Mouse (Mus musculus): ENCODE measurements around the gene Adnp.
"Not testable (repeated sequence)": the region's sequence is repeated elsewhere in the genome, so short reads cannot be mapped to it uniquely, and the experiment has no call there.

Gene Adnp

DNA sequence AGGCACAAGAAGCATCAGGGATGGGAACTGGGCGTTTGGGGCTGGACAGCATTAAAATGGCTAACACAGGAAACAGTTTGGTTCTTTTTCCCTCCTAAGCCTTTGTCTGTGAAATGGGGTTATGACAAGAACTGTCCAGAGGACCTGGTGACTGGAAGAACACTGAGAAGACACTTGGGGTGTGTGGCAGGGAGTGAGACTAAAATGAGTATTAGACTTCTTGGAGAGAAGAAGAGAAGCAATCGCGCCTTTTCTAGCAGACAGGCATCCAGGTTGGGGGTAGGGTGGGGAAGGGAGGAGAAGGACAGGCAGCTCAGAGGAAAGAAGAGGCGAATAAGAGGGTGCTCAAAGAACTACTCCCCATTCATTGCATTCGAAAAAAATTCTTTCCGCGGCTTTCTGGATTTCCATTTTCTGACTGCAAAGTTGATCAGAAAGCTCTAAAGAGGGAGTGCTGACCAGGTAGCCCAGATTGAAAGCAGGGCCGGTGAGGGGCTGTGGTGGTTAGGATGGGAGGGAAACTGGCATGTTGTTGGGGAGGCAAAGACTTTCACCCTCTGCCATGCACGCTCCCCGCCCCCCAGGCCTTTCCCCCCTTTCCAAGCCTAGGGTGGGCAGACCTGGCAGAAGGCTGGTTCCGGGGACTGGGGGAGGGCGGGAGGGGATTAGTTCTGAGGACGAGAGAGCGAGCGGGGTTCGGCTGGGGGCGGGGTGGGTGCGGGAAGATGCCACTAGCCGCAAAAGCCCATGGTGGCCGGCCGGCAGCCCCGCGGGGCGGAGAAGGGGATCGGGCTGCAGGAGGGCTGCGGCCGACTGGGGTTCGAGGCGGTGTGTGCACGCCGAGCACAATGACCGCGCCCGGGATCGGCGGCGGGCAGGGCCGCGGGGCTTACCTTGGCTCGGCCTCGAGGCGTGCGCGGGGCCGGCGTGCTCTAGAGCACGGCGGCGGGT, 956 bp downstream of the Adnp start:
- DNase-seq (ENCODE audit: low spot score in 2 of 2) = peak; percentile 20 to 23

- peak; percentile 84 to 89 for DNase-seq (ENCODE audit: low spot score in 2 of 2)
These were observed 1.6 kb downstream of the Adnp start for GRCm38 (mm10) chr2:168205265-168205664.

DNA sequence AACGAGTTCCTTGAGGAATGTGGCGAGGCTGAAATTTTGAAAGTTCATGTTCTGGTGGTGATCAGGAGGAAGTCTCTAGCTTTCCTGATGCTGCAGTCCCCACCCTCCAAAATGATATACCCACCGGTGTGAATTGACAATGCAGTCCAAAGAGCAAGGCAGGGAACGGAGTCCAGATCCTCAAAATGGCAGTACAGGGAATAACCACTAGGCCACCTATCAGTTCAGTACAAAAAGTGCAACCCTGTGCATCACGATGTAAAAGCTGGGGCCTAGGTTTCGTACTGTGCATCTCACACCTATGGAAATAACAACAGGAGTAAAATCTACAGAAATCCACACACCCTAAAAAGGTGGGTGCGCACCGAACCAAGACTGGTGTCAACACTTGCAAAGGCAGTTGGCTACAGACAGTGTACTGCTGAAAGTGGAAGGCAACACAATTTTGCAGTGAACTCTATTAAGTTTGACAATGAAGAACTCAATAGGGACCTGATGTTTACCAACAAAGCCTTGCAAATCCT, 2.4 kb downstream of the Adnp start:
- DNase-seq (ENCODE audit: low spot score in 2 of 2) = no peak

DNA sequence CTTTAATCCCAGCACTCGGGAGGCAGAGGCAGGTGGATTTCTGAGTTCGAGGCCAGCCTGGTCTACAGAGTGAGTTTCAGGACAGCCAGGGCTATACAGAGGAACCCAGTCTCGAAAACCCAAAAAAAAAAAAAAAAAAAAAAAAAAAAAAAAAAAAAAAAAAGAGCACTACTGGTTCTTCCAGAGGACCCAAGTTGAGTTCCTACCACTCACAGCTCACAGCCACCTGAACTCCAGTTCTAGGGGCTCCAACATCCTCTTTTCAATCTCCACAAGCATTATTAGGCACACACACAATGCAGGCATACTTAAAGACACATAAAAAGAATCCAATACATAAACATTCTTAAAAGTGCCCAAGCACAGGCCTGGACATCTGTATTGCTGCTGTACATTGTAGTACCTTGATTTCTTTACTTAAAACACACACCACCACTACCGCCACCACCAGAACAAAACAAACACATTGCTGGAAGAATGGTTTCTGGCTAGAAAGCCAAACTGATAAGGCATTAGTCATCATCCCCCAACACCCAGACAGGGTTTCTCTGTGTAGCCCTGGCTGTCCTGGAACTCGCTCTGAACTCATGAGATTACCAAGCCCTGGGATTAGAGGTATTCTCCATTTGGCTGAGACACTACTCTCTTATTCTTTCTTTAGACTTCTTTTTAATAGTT, 6.8 kb downstream of the Adnp start:
- no peak for DNase-seq (ENCODE audit: low spot score in 2 of 2)

GRCm38 (mm10) chr2:168199476-168199875, 7.4 kb downstream of the Adnp start:
- no peak for DNase-seq (ENCODE audit: low spot score in 2 of 2)

DNA sequence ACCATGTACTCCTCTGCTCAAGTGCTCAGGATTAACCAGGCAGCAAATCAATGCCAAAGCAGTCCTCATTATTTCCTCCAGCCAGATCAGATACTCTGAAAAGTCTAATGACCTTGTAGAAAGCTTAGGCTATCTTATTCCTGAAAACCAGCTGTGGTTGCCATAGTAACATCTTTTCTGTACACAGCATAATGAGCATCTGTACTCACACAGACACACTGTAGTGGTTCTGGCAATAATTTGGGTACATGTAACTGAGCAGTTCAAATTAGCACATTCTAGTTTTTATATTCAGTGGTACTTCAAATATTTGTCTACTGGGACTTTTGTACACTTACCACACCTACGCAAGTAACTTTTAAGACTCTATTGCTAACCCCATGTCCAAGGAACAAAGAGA, 8.5 kb downstream of the Adnp start:
- DNase-seq (ENCODE audit: low spot score in 2 of 2) = no peak

DNA sequence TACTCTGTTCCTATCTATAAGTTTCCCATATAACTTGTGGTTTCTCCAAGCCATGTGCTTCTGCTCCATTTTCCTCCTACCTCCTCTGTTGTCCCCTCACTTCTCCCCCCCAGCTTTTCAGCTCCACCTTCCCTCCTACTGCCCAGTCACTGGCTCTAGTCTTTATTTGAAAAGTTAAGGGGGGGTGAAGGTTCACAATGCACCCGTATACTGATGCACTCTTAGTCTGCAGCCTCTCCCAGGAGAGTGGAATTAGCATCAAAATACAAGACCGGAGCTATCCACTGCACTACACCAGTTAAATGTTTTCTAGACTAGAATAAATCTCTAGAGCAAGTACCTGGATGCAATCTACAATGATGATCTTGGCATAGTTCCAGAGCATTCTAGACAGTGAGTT, 11.2 kb downstream of the Adnp start:
- no peak for DNase-seq (ENCODE audit: low spot score in 2 of 2)

- DNase-seq (ENCODE audit: low spot score in 2 of 2) = no peak
These were observed 13.2 kb downstream of the Adnp start for GRCm38 (mm10) chr2:168193685-168194084.

DNA sequence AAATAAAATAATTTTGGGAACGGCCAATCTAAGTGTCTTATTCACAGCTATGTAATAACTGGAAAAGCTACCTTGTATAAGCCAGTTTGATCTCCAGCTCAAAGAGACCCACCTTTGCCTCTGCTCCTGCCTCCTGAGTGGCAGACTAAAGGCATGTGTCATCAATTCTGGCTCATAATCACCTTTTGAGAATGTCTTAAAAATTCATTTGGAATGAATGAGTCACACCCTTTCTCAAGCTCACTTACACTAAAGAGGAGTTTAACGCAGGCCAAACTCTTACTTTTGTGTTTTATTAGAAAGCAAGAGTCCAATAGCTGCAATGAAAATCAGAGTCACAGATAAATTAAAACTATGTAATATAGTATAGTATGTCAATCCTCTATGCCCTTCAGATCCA, 15.1 kb downstream of the Adnp start:
- no peak for DNase-seq (ENCODE audit: low spot score in 2 of 2)

- no peak for DNase-seq (ENCODE audit: low spot score in 2 of 2)
These were observed 31.0 kb downstream of the Adnp start for GRCm38 (mm10) chr2:168175946-168176345.

GRCm38 (mm10) chr2:168170167-168170685, 36.7 kb downstream of the Adnp start:
- DNase-seq (ENCODE audit: low spot score in 2 of 2) = no peak

DNA sequence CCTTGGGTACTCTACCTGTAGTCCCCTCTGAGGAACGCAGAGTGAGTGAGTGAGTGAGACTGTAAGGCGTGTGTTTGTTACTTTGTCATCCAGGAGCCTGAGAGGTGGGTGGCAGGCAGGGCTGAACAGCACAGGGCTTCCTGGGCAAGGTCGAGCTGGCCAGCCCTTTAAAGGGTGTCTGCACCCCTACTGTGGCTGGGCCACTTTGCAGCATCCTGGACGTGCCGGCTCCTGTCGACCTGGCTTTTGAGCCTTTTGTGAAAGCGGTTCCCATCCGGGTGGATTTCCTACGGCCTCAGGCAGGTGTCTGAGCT, 37.2 kb downstream of the Adnp start:
- DNase-seq (ENCODE audit: low spot score in 2 of 2) = no peak

DNA sequence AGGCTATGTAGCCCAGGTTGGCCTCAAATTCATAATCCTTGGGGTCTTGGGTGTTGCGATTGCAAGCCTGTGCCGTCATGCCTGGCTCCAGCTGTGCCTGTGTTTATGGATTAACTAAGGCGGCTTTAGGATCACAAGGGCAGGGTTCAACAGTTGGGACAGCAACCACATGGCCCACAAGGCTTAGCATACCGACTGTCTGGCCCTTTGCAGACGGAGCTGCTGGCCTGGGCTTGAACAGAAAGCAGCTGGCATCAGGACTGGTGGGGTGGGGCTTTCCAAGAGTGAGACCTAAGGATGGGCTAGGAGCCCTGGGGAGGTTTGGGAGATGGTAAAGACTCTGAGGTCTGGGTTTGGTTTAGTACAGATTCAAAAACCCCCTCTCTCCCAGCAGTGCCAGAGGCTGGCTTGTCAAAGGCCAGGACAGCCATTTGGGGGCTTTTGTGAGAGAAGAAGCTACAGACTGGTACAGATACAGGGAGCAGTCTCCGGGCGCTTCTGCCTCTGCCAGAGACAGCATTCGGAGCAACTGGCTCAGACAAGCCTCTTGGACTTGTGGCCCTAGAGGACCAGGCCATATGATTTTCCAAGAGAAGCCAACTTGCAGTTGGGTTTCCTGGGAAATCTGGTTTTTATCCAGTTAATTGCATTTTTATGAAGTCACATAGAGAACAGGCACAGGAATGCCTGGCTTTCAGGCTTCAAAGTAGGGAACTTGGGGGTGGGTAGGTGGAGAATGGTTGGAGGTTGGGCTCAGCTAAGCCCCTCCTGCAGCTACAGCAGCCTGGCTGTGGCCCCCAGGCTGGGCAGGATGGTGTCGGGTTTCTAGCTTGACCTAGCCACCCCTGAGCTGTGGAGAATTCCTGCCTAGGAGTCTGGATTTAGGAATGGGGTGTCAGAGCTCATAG, 37.8 kb downstream of the Adnp start:
- no peak for DNase-seq (ENCODE audit: low spot score in 2 of 2)

DNA sequence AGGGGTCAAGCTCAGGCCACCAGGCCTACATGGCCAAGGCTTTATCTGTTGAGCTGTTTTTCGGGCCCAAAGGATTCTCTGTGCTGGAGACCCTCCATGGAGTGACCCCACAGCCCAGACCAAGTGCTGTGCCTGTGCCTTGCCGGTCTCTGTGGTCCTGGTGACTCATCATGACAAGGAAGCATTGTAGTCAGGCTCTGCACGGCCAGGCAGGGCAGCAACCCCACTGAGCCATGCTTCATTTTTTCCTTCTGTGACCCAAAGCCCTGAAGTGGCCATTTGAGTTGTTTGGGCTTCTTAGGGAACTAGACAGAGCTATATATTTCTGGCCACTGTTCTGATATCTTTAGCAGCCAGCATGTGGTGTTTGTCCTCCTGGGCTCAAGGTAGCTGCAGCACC, 39.1 kb downstream of the Adnp start:
- DNase-seq (ENCODE audit: low spot score in 2 of 2) = no peak

DNA sequence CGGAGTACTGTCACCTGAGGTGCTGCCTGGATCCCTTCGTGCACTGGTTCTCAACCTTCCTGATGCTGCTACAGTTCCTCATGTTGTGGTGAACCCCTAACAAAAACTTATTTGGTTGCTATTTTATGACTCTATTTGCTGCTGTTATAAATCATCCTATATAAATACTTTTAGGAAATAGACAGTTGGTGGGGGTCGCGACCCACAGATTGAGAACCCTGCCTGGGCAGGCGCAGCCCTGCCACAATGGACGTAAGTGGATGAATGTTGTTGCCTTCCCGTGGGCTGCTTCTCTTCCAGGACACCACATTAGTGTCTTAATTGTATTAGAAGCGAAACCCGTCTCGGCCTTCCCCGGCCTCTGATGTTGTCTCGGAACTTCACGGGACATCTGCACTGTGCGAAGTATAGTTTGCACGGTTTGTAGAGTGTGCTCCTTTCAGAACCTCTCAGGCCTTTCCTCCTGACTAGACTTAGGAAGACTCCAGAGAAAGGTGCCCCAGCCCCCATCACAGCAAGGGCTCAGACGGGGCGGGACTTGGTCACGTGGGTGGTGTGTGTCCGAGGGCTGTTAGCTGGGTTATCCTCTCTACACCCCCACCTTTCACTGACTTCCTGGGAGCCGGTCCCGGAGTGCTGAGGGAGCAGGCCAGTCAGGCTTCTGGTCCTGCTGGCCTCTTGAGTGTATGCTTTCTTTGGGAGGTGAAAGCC, 40.0 kb downstream of the Adnp start:
- DNase-seq (ENCODE audit: low spot score in 2 of 2) = no peak

DNA sequence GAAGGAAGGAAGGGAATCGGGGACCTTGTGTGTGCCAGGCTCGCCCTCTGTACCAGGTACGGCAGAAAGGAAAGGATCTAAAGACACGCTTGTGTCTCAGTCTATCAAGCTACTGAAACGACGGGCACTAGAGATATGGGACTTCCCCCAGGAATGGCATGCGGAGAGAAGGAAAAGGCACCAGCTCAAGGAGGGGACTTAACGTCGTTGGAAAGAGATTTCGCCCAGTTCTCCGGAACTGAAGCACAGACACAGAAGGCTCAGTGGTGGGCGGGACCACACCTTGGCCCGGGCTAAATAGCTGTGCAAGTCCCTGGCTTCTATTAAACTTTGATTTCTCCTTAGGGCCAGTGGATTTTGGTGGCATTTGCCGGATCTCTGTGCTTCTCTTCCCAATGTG, 44.9 kb downstream of the Adnp start:
- no peak for DNase-seq (ENCODE audit: low spot score in 2 of 2)

DNA sequence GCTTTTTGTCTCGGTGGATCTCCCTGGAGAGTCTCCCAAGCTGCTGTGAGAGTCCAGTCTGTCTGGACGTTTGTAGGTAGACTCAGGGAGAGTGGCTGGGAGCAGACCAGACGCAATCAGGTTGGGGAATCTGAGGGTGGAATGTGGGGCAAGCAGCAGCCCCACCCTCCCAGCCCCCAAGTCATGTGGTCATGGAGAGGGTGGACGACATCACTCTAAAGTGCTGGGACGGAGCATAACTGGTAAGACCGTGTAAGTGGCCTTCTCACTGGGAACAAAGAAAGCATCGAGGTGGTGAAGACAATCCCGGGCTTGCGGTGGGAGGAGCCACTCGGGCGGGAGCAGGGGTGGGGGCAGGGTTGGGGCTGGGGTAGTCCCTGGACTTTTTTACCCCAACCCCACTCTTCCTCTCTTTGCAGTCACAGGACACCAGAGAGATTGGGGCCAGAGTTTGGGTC, 45.4 kb downstream of the Adnp start:
- DNase-seq (ENCODE audit: low spot score in 2 of 2) = no peak

- no peak for DNase-seq (ENCODE audit: low spot score in 2 of 2)
These were observed 46.5 kb downstream of the Adnp start for GRCm38 (mm10) chr2:168160370-168160930.

- no peak for DNase-seq (ENCODE audit: low spot score in 2 of 2)
These were observed 47.8 kb downstream of the Adnp start for GRCm38 (mm10) chr2:168158911-168159711.

GRCm38 (mm10) chr2:168157974-168158373, 48.9 kb downstream of the Adnp start:
- not testable (repeated sequence) for DNase-seq (ENCODE audit: low spot score in 2 of 2)

All from frontal cortex, postnatal 25 days (tissue).